Mouse (Mus musculus): ENCODE data around the gene Rnase12. TPM values are rescaled to one million over a fixed set of nuclear protein-coding genes. Genes with fewer than 3 reads are reported as not detected.

Rnase12 gene
- total and polyA plus RNA-seq, 2 experiments = not detected

- Histone ChIP-seq H3K4me3 (ENCODE audit: insufficient read depth, low read depth, low read length) (no peak overlapping the region), H3K9ac (ENCODE audit: low read depth, low read length) (no peak overlapping the region), H3K27me3 (ENCODE audit: control insufficient read depth, insufficient read depth, low read length) (no peaks in the 10 kb centered on the region), H3K27ac (replicated peaks; ENCODE audit: insufficient read depth, low read depth, low read length) (no peak overlapping the region), H3K79me2 (ENCODE audit: control insufficient read depth, insufficient read depth, low read length) (no peaks in the 10 kb centered on the region), H3K36me3 (ENCODE audit: control insufficient read depth, insufficient read depth, low read length) (no peaks in the 10 kb centered on the region), H3K4me1 (ENCODE audit: control insufficient read depth, insufficient read depth, low read length) (peaks cover 3% of the 10 kb centered on the region; the same call in 1 of the 2 replicates)
- TF ChIP-seq CTCF (IDR thresholded peaks at IDR 0.05; ENCODE audit: low read depth, low read length) = no peak
- TF ChIP-seq POLR2A (IDR thresholded peaks at IDR 0.05; ENCODE audit: extremely low read depth, insufficient read depth, low read length) = no peak
- WGBS = 94% methylated on average over 5 of the region's 5 CpGs
- DNase-seq (ENCODE audit: extremely low read depth, low read depth, low spot score) = no peak
These were observed 11.5 kb upstream of the Rnase12 start for GRCm38 (mm10) chr14:51068956-51069355.

- Histone ChIP-seq H3K79me2 (ENCODE audit: control insufficient read depth, insufficient read depth, low read length) (no peaks in the 10 kb centered on the region), H3K27ac (replicated peaks; ENCODE audit: insufficient read depth, low read depth, low read length) (no peak overlapping the region), H3K36me3 (ENCODE audit: control insufficient read depth, insufficient read depth, low read length) (no peaks in the 10 kb centered on the region), H3K4me1 (ENCODE audit: control insufficient read depth, insufficient read depth, low read length) (peaks cover 1% of the 10 kb centered on the region; the same call in 1 of the 2 replicates), H3K4me3 (ENCODE audit: insufficient read depth, low read depth, low read length) (no peak overlapping the region), H3K9ac (ENCODE audit: low read depth, low read length) (no peak overlapping the region), H3K27me3 (ENCODE audit: control insufficient read depth, insufficient read depth, low read length) (no peaks in the 10 kb centered on the region)
- DNase-seq (ENCODE audit: extremely low read depth, low read depth, low spot score) = no peak
- WGBS = 97% methylated on average over 5 of the region's 5 CpGs
- TF ChIP-seq CTCF (IDR thresholded peaks at IDR 0.05; ENCODE audit: low read depth, low read length) (no peak), POLR2A (IDR thresholded peaks at IDR 0.05; ENCODE audit: extremely low read depth, insufficient read depth, low read length) (no peak)
These were observed 3.3 kb upstream of the Rnase12 start for GRCm38 (mm10) chr14:51060761-51061160.

GRCm38 (mm10) chr14:51054243-51055237 is 2.9 kb downstream of the Rnase12 start:
- DNase-seq (ENCODE audit: extremely low read depth, low read depth, low spot score) = no peak
- WGBS = 86% methylated on average over 13 of the region's 13 CpGs
- Histone ChIP-seq H3K4me1 (ENCODE audit: control insufficient read depth, insufficient read depth, low read length) (no peaks in the 10 kb centered on the region), H3K27me3 (ENCODE audit: control insufficient read depth, insufficient read depth, low read length) (no peaks in the 10 kb centered on the region), H3K27ac (replicated peaks; ENCODE audit: insufficient read depth, low read depth, low read length) (no peak overlapping the region), H3K9ac (ENCODE audit: low read depth, low read length) (no peak overlapping the region), H3K4me3 (ENCODE audit: insufficient read depth, low read depth, low read length) (no peak overlapping the region), H3K79me2 (ENCODE audit: control insufficient read depth, insufficient read depth, low read length) (no peaks in the 10 kb centered on the region), H3K36me3 (ENCODE audit: control insufficient read depth, insufficient read depth, low read length) (no peaks in the 10 kb centered on the region)
- no peak for TF ChIP-seq POLR2A (IDR thresholded peaks at IDR 0.05; ENCODE audit: extremely low read depth, insufficient read depth, low read length)
- TF ChIP-seq CTCF (IDR thresholded peaks at IDR 0.05; ENCODE audit: low read depth, low read length) = no peak

DNA sequence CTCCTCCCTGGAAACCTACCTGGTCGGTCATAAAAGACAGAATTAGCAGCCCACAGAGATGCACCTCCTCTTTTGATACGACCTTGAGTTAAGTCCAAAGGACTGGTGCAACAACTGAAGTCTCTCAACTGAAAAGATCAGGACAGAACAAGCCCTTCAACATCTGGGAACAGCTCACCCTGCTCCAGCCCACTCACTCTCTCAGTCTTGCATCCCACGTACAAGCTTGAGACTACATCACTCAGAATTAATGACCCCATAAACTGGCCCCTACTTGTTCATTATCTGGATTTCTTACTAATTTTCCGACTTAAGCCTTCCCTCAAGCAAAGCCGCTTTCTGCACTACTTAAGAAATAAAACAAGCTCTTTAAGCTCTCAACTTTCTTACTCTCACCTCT is 4.3 kb downstream of the Rnase12 start:
- Histone ChIP-seq H3K36me3 (ENCODE audit: control insufficient read depth, insufficient read depth, low read length) (no peaks in the 10 kb centered on the region), H3K27me3 (ENCODE audit: control insufficient read depth, insufficient read depth, low read length) (no peaks in the 10 kb centered on the region), H3K27ac (replicated peaks; ENCODE audit: insufficient read depth, low read depth, low read length) (no peak overlapping the region), H3K9ac (ENCODE audit: low read depth, low read length) (no peak overlapping the region), H3K4me1 (ENCODE audit: control insufficient read depth, insufficient read depth, low read length) (no peaks in the 10 kb centered on the region), H3K4me3 (ENCODE audit: insufficient read depth, low read depth, low read length) (no peak overlapping the region), H3K79me2 (ENCODE audit: control insufficient read depth, insufficient read depth, low read length) (no peaks in the 10 kb centered on the region)
- no peak for TF ChIP-seq POLR2A (IDR thresholded peaks at IDR 0.05; ENCODE audit: extremely low read depth, insufficient read depth, low read length)
- no peak for TF ChIP-seq CTCF (IDR thresholded peaks at IDR 0.05; ENCODE audit: low read depth, low read length)
- no peak for DNase-seq (ENCODE audit: extremely low read depth, low read depth, low spot score)
- WGBS = 73% methylated on average over 5 of the region's 5 CpGs

- H3K4me1 ChIP-seq (ENCODE audit: control insufficient read depth, insufficient read depth, low read length) = no peaks in the 10 kb centered on the region
- no peak for DNase-seq (ENCODE audit: extremely low read depth, low read depth, low spot score)
- H3K4me3 ChIP-seq (ENCODE audit: insufficient read depth, low read depth, low read length) = no peak overlapping the region
- TF ChIP-seq POLR2A (IDR thresholded peaks at IDR 0.05; ENCODE audit: extremely low read depth, insufficient read depth, low read length) = no peak
- TF ChIP-seq CTCF (IDR thresholded peaks at IDR 0.05; ENCODE audit: low read depth, low read length) = no peak
- H3K9ac ChIP-seq (ENCODE audit: low read depth, low read length) = no peak overlapping the region
- no peaks in the 10 kb centered on the region for H3K36me3 ChIP-seq (ENCODE audit: control insufficient read depth, insufficient read depth, low read length)
- no peaks in the 10 kb centered on the region for H3K27me3 ChIP-seq (ENCODE audit: control insufficient read depth, insufficient read depth, low read length)
- H3K79me2 ChIP-seq (ENCODE audit: control insufficient read depth, insufficient read depth, low read length) = no peaks in the 10 kb centered on the region
- 62% methylated on average over 5 of the region's 5 CpGs for WGBS
- no peak overlapping the region for H3K27ac ChIP-seq (replicated peaks; ENCODE audit: insufficient read depth, low read depth, low read length)
These were observed 5.5 kb downstream of the Rnase12 start for GRCm38 (mm10) chr14:51051941-51052340.

DNA sequence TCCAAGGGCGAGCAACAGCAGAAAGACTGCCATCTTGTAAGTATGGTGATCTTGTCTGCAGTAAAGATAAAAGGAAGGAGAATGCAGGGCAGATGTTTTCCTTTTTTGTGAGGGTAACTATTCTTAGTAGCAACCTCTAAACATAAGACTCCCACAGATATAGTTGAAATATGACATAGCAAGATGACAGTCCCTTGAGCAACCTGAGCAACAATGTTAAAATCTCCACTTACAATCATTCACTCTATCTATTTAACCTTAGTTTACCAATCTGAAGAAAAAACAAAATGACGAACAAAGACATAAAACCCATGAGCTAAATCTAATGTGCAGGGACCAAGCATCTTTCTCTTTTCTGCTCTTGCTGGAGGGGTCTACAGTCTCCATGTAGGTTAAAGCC is 7.4 kb downstream of the Rnase12 start, which contains the start of gene Rnase11:
Gene Rnase11, minus strand, starts transcription at position 101 of the 400 bp plus-strand sequence.
- no peak for TF ChIP-seq POLR2A (IDR thresholded peaks at IDR 0.05; ENCODE audit: extremely low read depth, insufficient read depth, low read length)
- no peak for TF ChIP-seq CTCF (IDR thresholded peaks at IDR 0.05; ENCODE audit: low read depth, low read length)
- Histone ChIP-seq H3K27me3 (ENCODE audit: control insufficient read depth, insufficient read depth, low read length) (no peaks in the 10 kb centered on the region), H3K9ac (ENCODE audit: low read depth, low read length) (no peak within 1 kb of the TSS), H3K27ac (replicated peaks; ENCODE audit: insufficient read depth, low read depth, low read length) (no peak within 1 kb of the TSS), H3K4me3 (ENCODE audit: insufficient read depth, low read depth, low read length) (no peak within 1 kb of the TSS), H3K4me1 (ENCODE audit: control insufficient read depth, insufficient read depth, low read length) (no peaks in the 10 kb centered on the region), H3K36me3 (ENCODE audit: control insufficient read depth, insufficient read depth, low read length) (no peaks in the 10 kb centered on the region), H3K79me2 (ENCODE audit: control insufficient read depth, insufficient read depth, low read length) (no peaks in the 10 kb centered on the region)
- 89% methylated on average over 2 of the region's 2 CpGs for WGBS
- DNase-seq (ENCODE audit: extremely low read depth, low read depth, low spot score) = no peak
